Mouse (Mus musculus): ENCODE measurements around the gene Vwa2. TPM values are rescaled to one million over a fixed set of nuclear protein-coding genes. Genes with fewer than 3 reads are reported as not detected.

Gene Vwa2
- total RNA-seq, 2 experiments from 2014 or later: not detected

DNA sequence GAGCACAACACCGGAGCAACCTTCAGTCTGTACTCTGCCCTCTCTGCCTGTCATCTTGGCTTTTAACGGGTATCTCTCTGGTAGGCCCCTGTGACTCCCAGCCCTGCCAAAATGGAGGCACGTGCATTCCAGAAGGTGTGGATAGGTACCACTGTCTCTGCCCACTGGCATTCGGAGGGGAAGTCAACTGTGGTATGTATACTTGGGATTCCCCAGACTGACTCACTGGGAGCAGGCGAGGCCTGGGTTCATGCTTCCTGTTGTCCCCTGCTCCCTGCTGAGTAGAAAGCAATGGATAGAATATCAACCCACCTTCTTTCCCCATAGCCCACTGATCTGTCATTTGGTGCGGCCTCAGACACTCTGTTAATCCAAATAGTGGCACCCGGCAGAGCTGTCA lies 31.3 kb downstream of the Vwa2 start:
- ATAC-seq (replicated peaks; ENCODE audit: poor library complexity, severe bottlenecking): no peak

DNA sequence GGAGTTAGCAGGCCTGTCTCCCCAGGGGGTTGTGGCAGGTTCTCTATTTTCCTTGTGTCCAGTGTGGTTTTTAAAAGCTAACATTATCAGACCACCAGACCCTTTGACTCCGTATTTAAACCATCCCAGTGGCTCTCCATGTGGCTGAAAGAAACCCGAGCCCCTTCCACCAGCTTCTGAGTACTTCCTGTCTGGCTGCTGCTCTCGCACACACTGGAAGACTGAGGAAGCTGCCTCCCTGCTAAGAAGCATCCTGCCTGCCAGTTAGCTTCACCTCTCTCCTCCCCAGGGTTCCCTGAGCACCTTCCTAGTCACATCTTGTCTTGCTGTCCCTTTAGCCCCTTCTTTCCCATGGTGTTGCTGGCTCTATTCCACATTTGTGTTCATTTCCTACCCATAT lies 33.8 kb downstream of the Vwa2 start:
- ATAC-seq (replicated peaks; ENCODE audit: poor library complexity, severe bottlenecking): no peak

DNA sequence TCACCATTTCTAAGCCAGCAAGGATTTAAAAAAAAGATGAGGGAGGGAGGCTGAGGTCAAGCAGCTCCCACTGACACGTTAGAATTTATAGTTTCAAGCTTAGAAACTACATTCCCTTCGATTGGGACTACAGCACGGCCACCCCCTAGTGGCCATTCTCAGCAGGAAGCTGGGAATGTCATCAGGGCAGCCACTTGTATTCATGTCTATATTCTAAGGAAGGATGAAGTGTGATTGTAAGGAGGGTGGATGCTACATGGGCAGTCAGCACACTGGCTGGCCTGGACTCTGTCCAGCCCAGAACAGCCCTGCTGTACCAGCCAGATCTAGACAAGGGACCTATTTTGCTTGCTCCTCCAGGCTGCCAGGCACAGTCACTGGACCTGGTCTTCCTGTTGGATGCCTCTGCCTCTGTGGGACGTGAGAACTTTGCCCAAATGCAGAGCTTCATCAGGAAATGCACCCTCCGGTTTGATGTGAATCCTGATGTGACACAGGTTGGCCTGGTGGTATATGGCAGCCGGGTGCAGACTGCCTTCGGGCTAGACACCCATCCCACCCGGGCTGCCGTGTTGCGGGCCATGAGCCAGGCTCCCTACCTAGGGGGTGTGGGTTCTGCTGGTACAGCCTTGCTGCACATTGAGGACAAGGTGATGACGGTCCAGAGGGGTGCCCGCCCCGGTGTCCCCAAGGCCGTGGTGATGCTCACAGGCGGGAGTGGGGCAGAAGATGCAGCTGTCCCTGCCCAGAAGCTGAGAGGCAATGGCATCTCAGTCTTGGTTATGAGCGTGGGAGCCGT lies 34.6 kb downstream of the Vwa2 start:
- no peak for ATAC-seq (replicated peaks; ENCODE audit: poor library complexity, severe bottlenecking)

DNA sequence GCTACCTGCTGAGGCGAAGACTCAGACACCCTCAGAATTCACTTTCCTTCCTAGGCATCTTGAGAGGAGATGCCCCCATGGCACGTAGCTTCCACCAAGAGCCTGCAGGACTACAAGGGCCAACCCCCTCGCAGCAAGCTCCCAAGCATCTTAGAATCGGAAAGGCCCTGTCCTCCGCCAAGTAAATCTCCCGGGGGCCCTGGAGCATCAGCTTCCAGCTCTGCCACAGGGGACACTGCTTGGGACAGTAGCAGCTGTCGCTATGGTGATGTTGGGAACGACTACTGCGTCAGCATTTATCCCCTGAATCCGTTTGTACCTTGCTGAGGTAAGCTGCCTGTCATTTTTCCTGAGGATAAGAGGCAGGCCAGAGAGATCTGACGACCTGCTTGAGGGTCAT lies 36.5 kb downstream of the Vwa2 start:
- no peak for ATAC-seq (replicated peaks; ENCODE audit: poor library complexity, severe bottlenecking)

DNA sequence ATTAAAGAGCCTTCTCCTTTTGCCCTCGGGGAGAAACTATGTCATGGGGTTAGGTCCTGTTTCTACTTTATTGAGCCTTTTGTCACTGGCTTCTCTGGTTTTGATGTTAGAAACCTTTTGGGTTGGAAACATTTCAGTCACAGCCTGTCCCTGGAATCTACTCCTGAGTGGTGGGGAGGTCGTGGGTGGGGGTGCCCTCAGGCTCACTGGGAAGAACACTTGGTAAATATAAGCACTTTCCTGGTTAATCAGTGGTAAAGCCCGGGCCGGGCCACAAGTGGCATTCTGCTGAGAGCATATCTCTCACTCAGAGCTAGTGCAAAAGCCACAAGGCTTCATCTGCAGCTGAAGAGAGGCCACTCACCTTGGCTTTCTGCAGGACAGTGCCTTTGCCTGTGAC lies 39.7 kb downstream of the Vwa2 start:
- ATAC-seq (replicated peaks; ENCODE audit: poor library complexity, severe bottlenecking): no peak

DNA sequence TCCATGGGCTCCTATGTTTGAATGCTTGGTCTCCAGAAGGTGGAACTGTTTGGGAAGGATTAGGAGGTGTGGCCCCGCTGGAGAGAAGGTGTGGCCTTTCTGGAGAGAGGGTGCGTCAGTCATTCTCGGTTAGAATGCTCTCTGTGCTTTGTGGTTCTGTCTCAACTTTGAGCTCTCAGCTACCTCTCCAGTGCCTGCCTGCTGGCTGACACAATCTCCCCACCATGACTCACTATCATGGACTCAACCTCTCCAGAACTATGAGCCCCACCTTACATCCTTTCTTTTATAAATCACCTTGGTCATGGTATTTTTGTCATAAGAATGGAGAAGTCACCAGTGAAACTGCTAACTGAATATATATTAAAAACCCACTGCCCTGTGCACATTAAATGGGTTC lies 40.6 kb downstream of the Vwa2 start:
- no peak for ATAC-seq (replicated peaks; ENCODE audit: poor library complexity, severe bottlenecking)

DNA sequence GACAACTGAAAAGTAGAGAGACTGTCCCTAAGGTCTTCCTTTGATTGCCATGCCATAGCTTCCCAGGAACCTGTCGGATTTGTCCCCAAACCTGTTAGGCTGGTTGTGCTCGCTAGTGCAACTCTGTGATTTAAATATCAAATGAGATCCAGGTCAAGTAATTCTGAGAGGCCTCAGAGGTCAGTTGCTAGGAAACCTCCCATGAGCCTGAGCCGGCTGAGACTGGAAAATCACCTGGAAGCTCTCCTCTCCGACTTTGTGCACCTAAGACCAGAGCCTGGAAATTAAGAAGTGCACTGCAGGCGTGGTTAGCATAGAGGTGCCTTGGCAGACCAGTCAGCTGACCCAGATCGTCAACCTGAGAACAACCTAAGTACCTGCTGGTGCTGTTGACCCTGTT lies 41.0 kb downstream of the Vwa2 start:
- no peak for ATAC-seq (replicated peaks; ENCODE audit: poor library complexity, severe bottlenecking)

DNA sequence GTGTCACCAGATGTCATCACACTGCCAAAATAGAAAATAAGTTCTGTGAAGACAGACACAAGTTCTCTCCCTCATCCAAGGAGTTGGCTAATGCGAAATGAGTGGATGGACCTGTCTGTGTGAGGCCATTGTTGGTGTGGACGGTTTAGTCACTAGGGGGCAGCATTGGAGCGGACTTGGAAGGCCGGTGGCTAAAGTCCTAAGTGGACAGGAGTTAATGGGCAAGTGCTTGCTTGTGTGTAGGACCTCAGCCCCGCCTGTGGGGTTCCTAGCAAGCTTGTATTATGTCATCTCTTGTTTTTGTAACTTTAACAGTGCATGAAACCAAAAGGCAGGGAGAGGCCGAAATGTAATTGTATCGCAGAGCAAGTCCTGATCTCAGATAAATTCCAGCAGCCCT lies 45.6 kb downstream of the Vwa2 start:
- ATAC-seq (replicated peaks; ENCODE audit: poor library complexity, severe bottlenecking): peak; percentile 73

DNA sequence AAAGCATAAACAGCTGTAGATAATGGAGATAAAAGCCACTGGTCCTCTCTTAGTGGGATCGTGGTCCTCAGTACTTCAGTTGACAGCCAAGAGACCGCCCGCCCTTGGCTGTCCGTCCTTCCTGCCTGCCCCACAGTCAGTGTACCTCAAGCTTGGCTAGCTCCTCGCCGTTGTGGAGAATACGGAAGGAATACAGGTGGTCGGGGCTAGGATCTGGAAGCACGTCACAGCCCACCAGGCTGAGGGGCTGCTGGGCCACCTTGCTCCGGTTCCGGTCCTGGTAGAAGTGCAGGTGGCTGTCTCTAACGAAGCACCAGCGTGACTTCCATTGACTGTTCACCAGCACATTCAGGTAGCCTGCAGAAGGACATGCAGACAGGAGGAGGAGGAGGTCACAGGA lies 46.2 kb downstream of the Vwa2 start:
- no peak for ATAC-seq (replicated peaks; ENCODE audit: poor library complexity, severe bottlenecking)

DNA sequence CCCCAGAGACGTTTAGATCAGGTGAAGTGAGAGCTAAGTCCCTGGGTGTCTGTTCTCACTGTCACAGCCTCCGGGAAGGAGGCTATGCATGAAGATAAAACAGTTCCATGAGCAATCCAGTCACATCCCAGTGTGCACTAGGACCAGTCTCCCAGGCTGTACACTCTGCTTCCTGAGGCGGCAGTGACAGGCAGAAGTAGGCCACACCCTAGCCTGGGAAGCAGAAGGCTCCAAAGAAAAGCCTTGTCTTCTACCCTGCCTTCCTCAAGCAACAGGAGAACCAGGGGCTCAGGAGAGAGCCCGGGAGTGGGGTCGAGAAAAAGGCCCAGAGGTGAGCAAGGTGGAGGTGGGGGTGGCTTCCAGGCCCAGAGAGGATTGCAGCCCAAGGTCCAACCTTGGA lies 47.7 kb downstream of the Vwa2 start:
- no peak for ATAC-seq (replicated peaks; ENCODE audit: poor library complexity, severe bottlenecking)

DNA sequence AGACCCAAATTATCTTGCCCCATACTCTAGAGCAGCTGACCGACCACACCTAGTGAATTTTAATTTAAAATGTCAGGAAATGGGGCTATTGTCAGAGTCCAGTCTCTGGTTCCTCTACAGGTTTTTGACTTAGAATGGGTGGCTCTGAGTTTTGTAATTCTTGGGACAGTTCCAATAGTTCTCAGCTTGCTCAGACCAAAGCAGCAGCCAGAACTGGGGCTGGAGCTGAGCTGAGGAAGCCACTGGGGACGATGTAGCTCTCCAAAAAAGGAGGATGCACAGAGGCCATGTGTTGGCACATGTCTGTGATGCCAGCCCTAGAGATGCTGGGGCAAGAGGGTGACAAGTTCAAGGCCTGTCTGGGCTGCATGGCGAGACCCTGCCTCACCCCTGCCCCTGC lies 55.3 kb downstream of the Vwa2 start:
- ATAC-seq (replicated peaks; ENCODE audit: poor library complexity, severe bottlenecking): no peak

DNA sequence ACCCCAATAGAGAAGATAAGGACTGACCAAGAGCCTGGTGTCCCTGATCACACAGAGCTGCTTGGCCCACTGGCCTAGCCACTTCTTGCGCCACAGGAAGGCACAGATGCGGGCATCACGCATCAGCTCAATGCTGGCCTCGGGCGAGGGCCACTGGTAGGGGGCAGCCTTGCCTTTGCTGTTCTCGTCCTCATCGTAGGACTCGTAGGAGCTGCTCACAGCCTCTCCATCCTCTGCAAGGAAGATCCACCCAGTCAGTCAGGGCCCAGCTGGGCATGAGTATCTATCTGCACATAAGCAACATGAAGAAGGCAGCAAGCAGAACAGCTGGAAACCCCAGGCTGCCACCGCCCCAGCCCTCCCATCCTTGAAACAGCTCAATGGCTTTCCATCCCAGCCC lies 56.0 kb downstream of the Vwa2 start:
- ATAC-seq (replicated peaks; ENCODE audit: poor library complexity, severe bottlenecking): no peak

DNA sequence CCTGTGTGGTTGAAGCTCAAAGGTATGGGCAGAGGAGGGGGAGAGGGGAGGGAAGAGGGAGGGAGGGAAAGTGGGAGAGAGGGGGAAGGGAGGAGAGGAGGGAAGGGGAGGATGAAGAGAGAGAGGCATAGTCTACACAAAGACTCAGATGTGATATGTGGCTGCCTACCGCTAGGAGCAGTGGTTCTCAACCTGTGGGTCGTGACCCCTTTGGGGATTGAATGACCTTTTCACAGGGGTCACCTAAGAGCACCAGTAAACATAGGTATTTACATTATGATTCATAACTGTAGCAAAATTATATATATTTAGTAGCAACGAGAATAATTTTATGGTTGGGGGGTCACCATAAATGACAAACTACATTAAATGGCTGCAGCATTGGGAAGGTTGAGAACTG lies 59.8 kb downstream of the Vwa2 start:
- no peak for ATAC-seq (replicated peaks; ENCODE audit: poor library complexity, severe bottlenecking)

DNA sequence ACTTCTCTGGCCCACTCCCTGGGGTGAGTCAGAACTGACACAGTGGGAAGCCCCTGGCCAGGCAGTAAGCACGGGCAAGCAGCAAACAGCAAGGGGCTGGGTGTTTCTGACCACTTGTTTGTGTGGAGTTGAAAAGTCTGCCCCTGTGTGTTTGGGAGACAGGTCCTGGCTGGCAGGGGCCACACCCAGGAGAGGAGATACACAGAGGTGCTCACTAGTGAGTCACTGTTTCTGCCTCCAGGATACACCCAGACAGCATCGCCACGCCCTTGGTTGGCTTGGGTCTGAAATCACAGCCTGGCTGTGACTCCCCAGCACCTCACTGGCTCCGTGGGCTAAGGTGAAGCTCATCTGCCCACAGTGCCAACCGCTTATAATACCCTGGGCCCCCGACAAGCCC lies 61.1 kb downstream of the Vwa2 start:
- no peak for ATAC-seq (replicated peaks; ENCODE audit: poor library complexity, severe bottlenecking)

DNA sequence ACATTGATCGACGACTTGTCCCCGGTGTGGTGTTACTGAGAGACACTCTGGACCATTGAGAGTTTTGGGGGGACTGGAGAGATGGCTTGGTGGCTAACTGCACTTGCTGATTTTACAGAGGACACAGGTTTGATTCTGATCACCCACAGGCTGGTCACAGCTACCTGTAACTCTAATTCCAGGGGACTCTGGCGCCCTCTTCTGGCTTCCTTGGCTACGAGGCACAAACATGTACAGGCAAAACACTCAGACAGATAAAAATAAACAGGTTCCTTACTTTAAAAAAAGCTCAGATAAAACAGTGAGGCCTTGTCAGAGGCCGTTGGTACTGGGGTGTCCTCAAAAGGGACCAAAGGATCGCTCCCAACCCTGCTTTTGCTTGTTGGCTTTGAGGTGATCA lies 61.7 kb downstream of the Vwa2 start:
- no peak for ATAC-seq (replicated peaks; ENCODE audit: poor library complexity, severe bottlenecking)

DNA sequence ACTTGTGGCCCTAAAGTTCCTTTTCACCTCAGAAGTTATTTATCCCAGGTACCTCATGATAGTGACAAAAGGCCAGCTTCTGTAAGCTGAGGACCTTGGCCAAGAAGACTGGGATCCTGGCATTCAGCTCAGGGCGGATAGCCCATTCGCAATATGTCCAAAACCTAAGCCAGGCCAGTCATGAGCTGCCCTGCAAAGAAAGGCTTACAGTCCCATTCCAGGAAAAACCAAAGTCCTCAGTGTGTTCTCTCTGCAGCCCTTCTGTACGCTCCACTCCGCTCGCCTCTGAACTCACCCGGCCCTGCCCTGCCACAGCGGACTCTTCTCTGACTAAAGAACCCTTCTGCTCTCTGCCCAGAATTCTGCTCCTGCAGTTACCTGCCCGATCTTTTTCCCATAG lies 62.2 kb downstream of the Vwa2 start:
- ATAC-seq (replicated peaks; ENCODE audit: poor library complexity, severe bottlenecking): no peak

DNA sequence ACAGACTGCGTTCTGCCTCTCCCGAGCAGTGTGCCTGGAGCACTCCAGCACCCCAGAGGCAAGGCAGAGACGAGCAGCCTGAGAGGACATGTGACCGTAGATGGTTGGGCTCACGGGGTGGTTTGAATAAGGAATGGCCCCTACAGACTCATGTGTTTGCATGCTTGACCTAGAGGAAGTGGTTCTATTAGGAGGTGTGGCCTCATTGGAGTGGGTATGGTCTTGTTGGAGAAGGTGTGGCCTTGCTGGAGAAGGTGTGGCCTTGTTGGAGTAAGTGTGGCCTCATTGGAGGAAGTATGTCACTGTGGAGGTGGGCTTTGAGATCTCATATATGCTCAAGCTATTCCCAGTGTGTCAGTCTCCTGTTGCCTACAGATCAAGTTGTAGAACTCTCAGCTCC lies 63.9 kb downstream of the Vwa2 start:
- ATAC-seq (replicated peaks; ENCODE audit: poor library complexity, severe bottlenecking): no peak

DNA sequence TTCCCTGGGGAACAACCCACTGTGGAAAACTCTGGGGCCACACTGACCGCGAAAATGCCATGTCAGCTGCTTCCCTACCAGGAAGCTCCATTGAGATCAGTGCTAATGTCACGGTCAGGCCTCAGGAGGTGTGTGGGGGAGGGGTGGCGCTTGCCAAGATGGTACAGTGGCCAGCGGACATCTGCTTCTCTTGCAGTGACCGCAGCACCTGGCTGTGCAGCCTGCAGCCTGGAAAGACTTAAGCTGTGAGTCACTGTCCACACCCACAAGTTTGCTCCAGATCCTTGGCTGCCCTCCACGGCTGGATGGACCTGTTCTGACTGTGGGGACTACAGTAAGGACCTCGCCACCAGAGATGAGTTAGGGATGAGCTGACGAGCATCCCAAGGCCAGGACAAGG lies 65.8 kb downstream of the Vwa2 start:
- no peak for ATAC-seq (replicated peaks; ENCODE audit: poor library complexity, severe bottlenecking)

DNA sequence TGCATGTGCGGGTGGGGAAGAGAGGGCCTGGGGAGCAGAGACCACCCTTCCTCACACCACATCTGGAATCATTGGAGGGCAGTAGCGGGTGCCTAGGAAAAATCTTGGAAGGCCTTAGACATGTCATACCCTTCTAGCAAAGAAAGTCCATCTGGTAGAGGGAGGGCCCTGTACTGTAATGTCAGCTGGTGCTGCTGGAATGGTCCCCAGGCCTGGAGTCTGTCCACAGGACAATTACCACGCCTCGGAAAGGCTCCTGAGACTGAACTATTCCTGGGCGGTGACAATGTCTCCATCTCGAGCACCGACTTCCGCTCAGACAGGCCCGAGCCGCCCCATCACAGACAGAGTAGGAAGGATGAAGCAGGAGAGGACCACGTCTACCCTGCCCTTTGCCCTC lies 66.5 kb downstream of the Vwa2 start:
- no peak for ATAC-seq (replicated peaks; ENCODE audit: poor library complexity, severe bottlenecking)

DNA sequence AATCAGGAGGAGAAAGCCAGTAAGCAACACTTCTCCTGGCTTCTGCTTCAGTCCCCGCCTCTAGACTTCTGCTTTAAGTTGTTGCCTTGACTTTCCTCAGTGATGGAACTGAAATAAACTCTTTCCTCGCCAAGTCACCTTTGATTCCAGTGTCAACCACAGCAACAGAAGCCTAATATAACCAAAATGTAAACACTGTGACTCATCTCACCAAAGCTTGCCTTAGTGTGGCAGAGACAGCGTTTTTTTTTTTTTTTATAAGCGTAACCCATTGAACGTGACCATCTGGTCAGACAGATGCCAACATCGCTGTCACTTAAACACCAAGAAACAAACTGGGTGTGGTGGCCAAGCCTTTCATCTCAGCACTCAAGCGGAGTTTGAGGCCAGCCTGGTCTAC lies 68.2 kb downstream of the Vwa2 start:
- ATAC-seq (replicated peaks; ENCODE audit: poor library complexity, severe bottlenecking): no peak

DNA sequence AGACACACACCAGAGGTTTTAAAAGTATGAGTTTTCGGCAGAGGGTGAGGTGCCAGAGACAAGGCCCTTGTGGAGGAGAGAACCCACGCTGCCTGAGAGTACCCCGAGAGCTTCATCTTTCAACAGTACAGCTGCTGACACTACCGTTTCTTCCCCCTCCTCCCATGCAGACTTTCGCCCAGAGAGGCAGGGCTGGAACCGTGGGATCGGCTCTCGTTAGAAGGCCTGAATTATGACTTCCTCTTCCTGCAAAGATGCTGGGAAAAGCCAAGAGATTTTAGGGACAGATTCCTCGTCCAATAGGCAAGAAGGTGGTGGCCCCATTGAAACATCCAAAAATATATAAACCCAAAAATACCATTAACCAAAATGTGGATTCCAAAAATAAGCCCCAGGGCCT lies 70.2 kb downstream of the Vwa2 start:
- ATAC-seq (replicated peaks; ENCODE audit: poor library complexity, severe bottlenecking): no peak

DNA sequence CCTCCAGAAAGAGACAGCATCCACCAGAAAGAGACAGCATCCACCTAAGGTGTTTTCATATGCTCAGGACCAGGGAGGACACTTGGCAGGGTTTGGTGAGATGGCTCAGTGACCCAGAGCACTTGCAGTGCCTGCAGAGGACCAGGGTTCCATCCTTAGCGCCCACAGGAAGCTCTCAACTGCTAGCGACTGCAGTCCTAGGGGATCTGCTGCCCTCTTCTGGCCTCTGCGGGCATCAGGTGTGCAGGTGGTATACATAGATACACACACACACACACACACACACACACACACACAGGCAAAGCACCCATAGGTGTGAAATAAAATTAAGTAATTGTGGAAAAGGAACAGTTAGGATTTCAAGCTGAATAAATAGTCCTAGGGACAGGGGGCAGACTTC lies 70.8 kb downstream of the Vwa2 start:
- ATAC-seq (replicated peaks; ENCODE audit: poor library complexity, severe bottlenecking): no peak

DNA sequence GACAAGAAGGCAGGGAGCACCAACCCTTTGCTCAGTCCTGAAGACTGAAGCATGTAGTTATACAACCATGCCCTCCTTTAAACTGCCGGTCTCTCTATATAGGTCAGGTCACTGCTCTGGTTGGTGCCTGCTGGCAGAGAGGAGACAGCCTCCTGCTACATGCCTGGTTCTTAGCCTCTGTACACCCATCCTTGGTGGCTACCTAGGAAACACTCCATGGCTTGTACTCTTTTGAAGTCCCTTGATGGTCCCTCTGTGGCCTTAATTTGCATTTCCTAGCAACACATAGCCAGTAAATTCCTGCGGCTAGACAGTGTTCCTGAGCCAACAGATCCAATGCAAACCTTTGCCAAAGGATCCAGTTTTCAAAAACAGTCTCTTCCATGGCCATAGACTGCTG lies 71.6 kb downstream of the Vwa2 start:
- ATAC-seq (replicated peaks; ENCODE audit: poor library complexity, severe bottlenecking): no peak
